In genomic region chr15:100352711-100353250, GRCm38 (mm10) we compare ENCODE assay signal across 30 mouse cellular contexts. TPM values are rescaled to one million over a fixed set of nuclear protein-coding genes. Genes with fewer than 3 reads are reported as not detected.
DNase-seq lines count a peak whose midpoint lies in the region; ATAC-seq and TF ChIP-seq lines count a peak whose summit lies in the region.
"Had no signal": no experiment of that assay in that cellular context is flagged by ENCODE, and none has a peak within 500 bp of the region (broad histone marks: within the 10 kb centered on the region; RNA-seq: fewer than 3 reads in every experiment).

Gene Methig1, plus strand, starts transcription at chr15:100353149.
Gene Mettl7a2, plus strand, starts transcription at chr15:100353200.

- no peak within 1 kb of the TSS for H3K4me2 ChIP-seq in intestine, embryonic 16.5 days (ENCODE audit: low read depth, low read length)
- H3K4me2 ChIP-seq in hindbrain, embryonic 11.5 days (replicated peaks; ENCODE audit: low read depth, low read length): no peak within 1 kb of the TSS
- H3K4me2 ChIP-seq: embryonic facial prominence, embryonic 12.5 days; embryonic facial prominence, embryonic 15.5 days; heart, embryonic 11.5 days; hindbrain, embryonic 13.5 days had no signal

- ATAC-seq in G1E (ENCODE audit: extremely low read depth, insufficient number of reproducible peaks, low FRiP score, poor library complexity, severe bottlenecking): no peak
- peak; percentile 49 for ATAC-seq in intestine, embryonic 16.5 days
- no peak for ATAC-seq in hindbrain, embryonic 11.5 days (ENCODE audit: low FRiP score)
- ATAC-seq: forebrain, embryonic 14.5 days; forebrain, postnatal 0 days; hindbrain, embryonic 16.5 days had no signal

- no peak for TF ChIP-seq CTCF in E14TG2a.4 (conservative IDR thresholded peaks at IDR 0.05; ENCODE audit: low read length)
- TF ChIP-seq CTCF in G1E (IDR thresholded peaks at IDR 0.05; ENCODE audit: low read depth, low read length): no peak

- 76% methylated on average over 10 of the region's 10 CpGs for WGBS in intestine, embryonic 16.5 days
- WGBS in hindbrain, embryonic 11.5 days: 83% methylated on average over 10 of the region's 10 CpGs

- no peak within 1 kb of the TSS for H3K27ac ChIP-seq in intestine, embryonic 16.5 days (ENCODE audit: low read length)
- no peak within 1 kb of the TSS for H3K27ac ChIP-seq in hindbrain, embryonic 11.5 days (ENCODE audit: low read depth, low read length)
- H3K27ac ChIP-seq: embryonic facial prominence, embryonic 12.5 days; embryonic facial prominence, embryonic 15.5 days; gastrocnemius, adult 2 months; hindbrain, embryonic 13.5 days had no signal

- H3K27me3 ChIP-seq in E14TG2a.4 (ENCODE audit: insufficient read depth, low read length): peaks cover 3% of the 10 kb centered on the region; the same call in 1 of the 2 replicates
- H3K27me3 ChIP-seq in G1E (ENCODE audit: insufficient read depth, low read length): peaks cover 16% of the 10 kb centered on the region
- no peaks in the 10 kb centered on the region for H3K27me3 ChIP-seq in intestine, embryonic 16.5 days (replicated peaks; ENCODE audit: control insufficient read depth, insufficient read depth, low read length)
- no peaks in the 10 kb centered on the region for H3K27me3 ChIP-seq in hindbrain, embryonic 11.5 days (ENCODE audit: control insufficient read depth, insufficient read depth, low read length)
- H3K27me3 ChIP-seq: embryonic facial prominence, embryonic 12.5 days; embryonic facial prominence, embryonic 15.5 days; hindbrain, embryonic 13.5 days had no signal

- H3K4me1 ChIP-seq in E14TG2a.4 (replicated peaks; ENCODE audit: low read depth, low read length): peaks cover 11% of the 10 kb centered on the region
- peaks cover 2% of the 10 kb centered on the region; the same call in 1 of the 2 replicates for H3K4me1 ChIP-seq in G1E (ENCODE audit: insufficient read depth, low read depth, low read length)
- peaks cover 8% of the 10 kb centered on the region; the same call in 1 of the 2 replicates for H3K4me1 ChIP-seq in intestine, embryonic 16.5 days (ENCODE audit: control insufficient read depth, insufficient read depth, low read length)
- no peaks in the 10 kb centered on the region for H3K4me1 ChIP-seq in hindbrain, embryonic 11.5 days (replicated peaks; ENCODE audit: control insufficient read depth, insufficient read depth, low read length)
- H3K4me1 ChIP-seq: hindbrain, embryonic 13.5 days had no signal

- H3K36me3 ChIP-seq in E14TG2a.4 (ENCODE audit: insufficient read depth, low read length) (no peaks in the 10 kb centered on the region), G1E (replicated peaks) (no peaks in the 10 kb centered on the region)
- H3K36me3 ChIP-seq in intestine, embryonic 16.5 days (ENCODE audit: control insufficient read depth, insufficient read depth, low read length): no peaks in the 10 kb centered on the region
- no peaks in the 10 kb centered on the region for H3K36me3 ChIP-seq in hindbrain, embryonic 11.5 days (ENCODE audit: control insufficient read depth, insufficient read depth, low read length)
- H3K36me3 ChIP-seq: embryonic facial prominence, embryonic 12.5 days; embryonic facial prominence, embryonic 15.5 days; hindbrain, embryonic 13.5 days had no signal

- H3K4me3 ChIP-seq in E14TG2a.4 (replicated peaks; ENCODE audit: low read length) (0 out of 2 replicates have a peak within 1 kb of the TSS, but pooled peaks have one; percentile 20), G1E (ENCODE audit: low read depth, low read length) (peak within 1 kb of the TSS; percentile 61; the same call in 1 of the 2 replicates)
- no peak within 1 kb of the TSS for H3K4me3 ChIP-seq in intestine, embryonic 16.5 days (ENCODE audit: low read length)
- H3K4me3 ChIP-seq in hindbrain, embryonic 11.5 days (ENCODE audit: low read depth, low read length): no peak within 1 kb of the TSS
- H3K4me3 ChIP-seq: embryonic facial prominence, embryonic 12.5 days; embryonic facial prominence, embryonic 15.5 days; gastrocnemius, adult 2 months; hindbrain, embryonic 13.5 days had no signal

- H3K9ac ChIP-seq in intestine, embryonic 16.5 days (ENCODE audit: low read depth, low read length): no peak within 1 kb of the TSS
- no peak within 1 kb of the TSS for H3K9ac ChIP-seq in hindbrain, embryonic 11.5 days (ENCODE audit: low read depth, low read length)
- H3K9ac ChIP-seq: embryonic facial prominence, embryonic 12.5 days; embryonic facial prominence, embryonic 15.5 days; forebrain, postnatal 0 days; hindbrain, embryonic 13.5 days had no signal

- peak; percentile 15 for DNase-seq in adrenal gland, postnatal 10 days
- no peak for DNase-seq in adrenal gland, postnatal 14 days
- DNase-seq in G1E (ENCODE audit: low spot score): no peak
- DNase-seq in cerebellum, adult 11 months: no peak
- DNase-seq in hindbrain, embryonic 11.5 days (ENCODE audit: low spot score): no peak
- no peak for DNase-seq in layer of hippocampus, postnatal 10 days (ENCODE audit: low spot score in 2 of 2)
- DNase-seq: adrenal gland, adult 2 months; adrenal gland, postnatal 36 days; cerebellum, adult 8-10 months; cerebellum, postnatal 14 days; forebrain, postnatal 0 days; gastrocnemius, adult 2 months; gastrocnemius, postnatal 14 days; heart, adult 11 months; kidney, adult 18-20 months had no signal

- no peaks in the 10 kb centered on the region; the same call in 1 of the 2 replicates for H3K9me3 ChIP-seq in E14TG2a.4 (ENCODE audit: low read length)
- H3K9me3 ChIP-seq in G1E (replicated peaks): no peaks in the 10 kb centered on the region
- no peaks in the 10 kb centered on the region for H3K9me3 ChIP-seq in intestine, embryonic 16.5 days (ENCODE audit: control insufficient read depth, low read length)
- no peaks in the 10 kb centered on the region for H3K9me3 ChIP-seq in hindbrain, embryonic 11.5 days (ENCODE audit: control insufficient read depth, low read length)
- H3K9me3 ChIP-seq: embryonic facial prominence, embryonic 12.5 days; embryonic facial prominence, embryonic 15.5 days; hindbrain, embryonic 13.5 days had no signal

RNA-seq across cellular contexts. Expression of gene Methig1, which starts in this region (rescaled TPM):
- under 1 TPM in 1 of 2 experiments, not detected in 1; 0.67 TPM for total RNA-seq in adrenal gland, postnatal 10 days (2021)
- 0.68 and 0.78 TPM in 2 replicates for total RNA-seq in adrenal gland, postnatal 14 days (2021)
- total RNA-seq in G1E (2014; fragmentation: Nextera tagmentation) (not detected in 2 replicates), G1E (2017) (not detected in 2 replicates)
- 0.11 and 0.22 TPM in 2 replicates for polyA plus RNA-seq in G1E (2012)
- polyA plus RNA-seq in intestine, embryonic 16.5 days (2015; fragmentation: Nextera tagmentation; extraction: Ambion mirVana): not detected in 2 replicates
- polyA plus RNA-seq in hindbrain, embryonic 11.5 days (2014; fragmentation: Nextera tagmentation; extraction: Ambion mirVana): 0.19 TPM in 1 of 2 replicates, not detected in the other
- not detected for total RNA-seq in layer of hippocampus, postnatal 10 days (2021)
- total RNA-seq: forebrain, postnatal 0 days; gastrocnemius, adult 2 months; gastrocnemius, postnatal 14 days; gastrocnemius, postnatal 4 days; heart, postnatal 25 days; hematopoietic stem cell, adult 5-6 weeks had no signal
- polyA plus RNA-seq: adrenal gland, adult 2 months; embryonic facial prominence, embryonic 15.5 days; forebrain, embryonic 11.5 days; forebrain, embryonic 14.5 days; forebrain, postnatal 0 days; frontal cortex, adult 2 months; heart, embryonic 11.5 days; heart, embryonic 14.5 days; heart, postnatal 0 days; hindbrain, embryonic 16.5 days had no signal

RNA-seq across cellular contexts. Expression of gene Mettl7a2, which starts in this region (rescaled TPM):
- total RNA-seq in adrenal gland, postnatal 10 days (2021): 1 to 10 TPM; 1.2 to 1.8 TPM
- total RNA-seq in adrenal gland, postnatal 14 days (2021): 1.5 and 2.2 TPM in 2 replicates
- total RNA-seq in G1E (2014; fragmentation: Nextera tagmentation) (2.2 TPM in 1 of 2 replicates, not detected in the other), G1E (2017) (2.1 and 3.1 TPM in 2 replicates)
- 2.4 TPM in 2 replicates for polyA plus RNA-seq in G1E (2012)
- polyA plus RNA-seq in intestine, embryonic 16.5 days (2015; fragmentation: Nextera tagmentation; extraction: Ambion mirVana): not detected in 2 replicates
- not detected in 2 replicates for polyA plus RNA-seq in hindbrain, embryonic 11.5 days (2014; fragmentation: Nextera tagmentation; extraction: Ambion mirVana)
- total RNA-seq in layer of hippocampus, postnatal 10 days (2021): under 1 TPM in 1 of 2 experiments, not detected in 1; 0.39 TPM
- total RNA-seq: forebrain, postnatal 0 days; hematopoietic stem cell, adult 5-6 weeks had no signal
- polyA plus RNA-seq: adrenal gland, adult 2 months; embryonic facial prominence, embryonic 12.5 days; embryonic facial prominence, embryonic 15.5 days; forebrain, embryonic 11.5 days; forebrain, embryonic 14.5 days; forebrain, postnatal 0 days; frontal cortex, adult 2 months; heart, embryonic 11.5 days; heart, embryonic 14.5 days; heart, postnatal 0 days; hindbrain, embryonic 13.5 days; hindbrain, embryonic 16.5 days had no signal

Comparison
In these comparisons a context has a peak if more than half of its experiments do, and no peak if none do; other contexts are left out.
1. Peak in ATAC-seq in intestine, embryonic 16.5 days; RNA of the genes that start here not detected or under 1 TPM.
2. H3K4me3 ChIP-seq: peak in E14TG2a.4 (single experiment) and G1E (single experiment); none in intestine, embryonic 16.5 days (single experiment) and hindbrain, embryonic 11.5 days (single experiment).